Mouse (Mus musculus): ENCODE measurements around the gene Tmem198. TPM values are rescaled to one million over a fixed set of nuclear protein-coding genes. Genes with fewer than 3 reads are reported as not detected.

The Tmem198 gene
- polyA plus RNA-seq, 1 experiment = 8.9 TPM

DNA sequence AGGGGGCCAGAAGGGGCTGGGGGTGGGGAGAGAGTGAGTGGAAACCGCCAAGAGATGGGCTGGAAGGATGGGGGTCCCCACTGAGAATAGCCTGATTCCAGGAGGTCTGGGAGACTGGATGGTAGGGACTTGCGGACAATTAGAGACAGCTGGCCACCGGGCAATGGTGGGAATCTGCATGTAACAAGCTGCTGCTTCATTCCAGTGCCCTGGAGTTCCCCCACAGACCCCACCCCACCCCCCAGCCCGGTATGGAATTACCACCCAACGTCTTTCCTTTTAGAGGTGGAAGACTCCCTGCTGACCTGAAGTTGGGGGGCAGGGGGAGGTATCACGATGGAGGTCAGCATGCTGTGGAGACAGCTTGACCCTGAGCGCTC, 31.3 kb upstream of the Tmem198 start:
- TF ChIP-seq CTCF (IDR thresholded peaks at IDR 0.05; ENCODE audit: control insufficient read depth, insufficient read depth, insufficient replicate concordance, low read depth, low read length) (no peak), POLR2A (IDR thresholded peaks at IDR 0.05; ENCODE audit: control insufficient read depth, low read depth, low read length) (no peak)
- H3K27me3 ChIP-seq (ENCODE audit: control insufficient read depth, insufficient read depth, low read length) = 0 out of 2 replicates have a peak, but pooled peaks cover 2% of the 10 kb centered on the region
- H3K36me3 ChIP-seq (ENCODE audit: control insufficient read depth, insufficient read depth, low read length) = no peaks in the 10 kb centered on the region
- no peak overlapping the region for H3K27ac ChIP-seq (ENCODE audit: control insufficient read depth, insufficient read depth, low read depth, low read length)
- peaks cover 17% of the 10 kb centered on the region for H3K4me1 ChIP-seq (ENCODE audit: control insufficient read depth, insufficient read depth, low read length)
- no peak overlapping the region for H3K4me3 ChIP-seq (ENCODE audit: control insufficient read depth, low read depth, low read length)

DNA sequence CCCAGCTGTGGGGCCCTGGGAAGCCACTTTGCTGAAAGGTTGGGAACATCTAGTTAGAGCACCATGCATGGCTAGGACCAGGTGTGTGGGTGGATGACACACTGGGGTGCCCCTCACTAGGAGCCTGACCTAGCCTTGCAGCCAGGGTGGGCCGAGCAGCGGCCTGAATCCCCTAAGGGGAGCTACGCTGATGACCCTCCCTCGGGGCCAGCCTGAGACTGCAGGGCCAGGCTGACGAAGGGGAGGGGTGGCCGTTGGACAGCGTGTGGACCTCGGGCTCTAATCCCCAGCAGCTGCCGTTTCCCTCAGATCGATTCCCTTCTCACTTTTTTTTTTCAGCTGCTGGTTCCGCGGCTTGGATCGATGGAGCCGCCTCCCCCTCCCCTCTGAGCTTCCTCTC, 30.4 kb upstream of the Tmem198 start:
- no peaks in the 10 kb centered on the region for H3K36me3 ChIP-seq (ENCODE audit: control insufficient read depth, insufficient read depth, low read length)
- 0 out of 2 replicates have a peak, but pooled peaks cover 2% of the 10 kb centered on the region for H3K27me3 ChIP-seq (ENCODE audit: control insufficient read depth, insufficient read depth, low read length)
- no peak overlapping the region for H3K27ac ChIP-seq (ENCODE audit: control insufficient read depth, insufficient read depth, low read depth, low read length)
- peaks cover 17% of the 10 kb centered on the region for H3K4me1 ChIP-seq (ENCODE audit: control insufficient read depth, insufficient read depth, low read length)
- H3K4me3 ChIP-seq (ENCODE audit: control insufficient read depth, low read depth, low read length) = no peak overlapping the region
- TF ChIP-seq POLR2A (IDR thresholded peaks at IDR 0.05; ENCODE audit: control insufficient read depth, low read depth, low read length) = no peak
- TF ChIP-seq CTCF (IDR thresholded peaks at IDR 0.05; ENCODE audit: control insufficient read depth, insufficient read depth, insufficient replicate concordance, low read depth, low read length) = no peak

DNA sequence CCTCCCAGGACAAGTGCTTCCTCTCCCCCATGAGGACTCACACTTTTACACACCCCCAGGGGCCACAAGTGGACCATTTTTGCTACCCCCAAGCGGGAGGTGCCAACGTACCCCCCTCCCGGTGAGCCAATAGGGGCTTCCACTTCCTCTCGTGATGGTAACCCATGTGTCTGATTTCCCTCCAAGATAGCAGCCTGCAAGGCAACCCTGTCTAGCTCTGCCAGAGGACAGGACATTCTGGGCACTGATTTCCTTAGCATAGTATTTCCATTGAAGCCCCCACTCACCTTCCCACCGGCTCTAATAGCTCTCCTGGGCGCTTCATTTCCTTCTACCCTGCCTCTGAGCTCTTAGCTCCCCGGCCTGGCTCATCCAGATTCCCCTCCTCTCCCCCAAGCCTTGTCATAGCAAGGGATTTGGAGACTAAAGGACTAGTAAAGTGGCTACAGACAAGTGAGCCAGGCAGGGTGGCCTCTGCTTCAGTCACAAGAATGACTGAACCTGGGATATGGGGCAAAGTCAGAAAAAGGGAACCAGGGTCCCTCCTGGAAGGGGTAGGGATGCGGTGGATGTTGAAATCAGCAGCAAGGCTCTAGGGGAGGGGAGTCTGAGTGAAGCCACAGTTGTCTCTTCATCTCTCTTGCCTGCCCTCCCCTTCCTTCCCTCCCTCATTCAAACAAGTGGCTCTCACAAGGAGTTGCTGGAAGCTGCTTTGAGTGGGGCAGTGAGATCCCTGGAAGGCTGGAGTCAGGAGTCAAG, 29.8 kb upstream of the Tmem198 start:
- no peaks in the 10 kb centered on the region for H3K36me3 ChIP-seq (ENCODE audit: control insufficient read depth, insufficient read depth, low read length)
- H3K4me3 ChIP-seq (ENCODE audit: control insufficient read depth, low read depth, low read length) = no peak overlapping the region
- peaks cover 17% of the 10 kb centered on the region for H3K4me1 ChIP-seq (ENCODE audit: control insufficient read depth, insufficient read depth, low read length)
- TF ChIP-seq CTCF (IDR thresholded peaks at IDR 0.05; ENCODE audit: control insufficient read depth, insufficient read depth, insufficient replicate concordance, low read depth, low read length) (no peak), POLR2A (IDR thresholded peaks at IDR 0.05; ENCODE audit: control insufficient read depth, low read depth, low read length) (no peak)
- H3K27me3 ChIP-seq (ENCODE audit: control insufficient read depth, insufficient read depth, low read length) = 0 out of 2 replicates have a peak, but pooled peaks cover 2% of the 10 kb centered on the region
- no peak overlapping the region for H3K27ac ChIP-seq (ENCODE audit: control insufficient read depth, insufficient read depth, low read depth, low read length)

DNA sequence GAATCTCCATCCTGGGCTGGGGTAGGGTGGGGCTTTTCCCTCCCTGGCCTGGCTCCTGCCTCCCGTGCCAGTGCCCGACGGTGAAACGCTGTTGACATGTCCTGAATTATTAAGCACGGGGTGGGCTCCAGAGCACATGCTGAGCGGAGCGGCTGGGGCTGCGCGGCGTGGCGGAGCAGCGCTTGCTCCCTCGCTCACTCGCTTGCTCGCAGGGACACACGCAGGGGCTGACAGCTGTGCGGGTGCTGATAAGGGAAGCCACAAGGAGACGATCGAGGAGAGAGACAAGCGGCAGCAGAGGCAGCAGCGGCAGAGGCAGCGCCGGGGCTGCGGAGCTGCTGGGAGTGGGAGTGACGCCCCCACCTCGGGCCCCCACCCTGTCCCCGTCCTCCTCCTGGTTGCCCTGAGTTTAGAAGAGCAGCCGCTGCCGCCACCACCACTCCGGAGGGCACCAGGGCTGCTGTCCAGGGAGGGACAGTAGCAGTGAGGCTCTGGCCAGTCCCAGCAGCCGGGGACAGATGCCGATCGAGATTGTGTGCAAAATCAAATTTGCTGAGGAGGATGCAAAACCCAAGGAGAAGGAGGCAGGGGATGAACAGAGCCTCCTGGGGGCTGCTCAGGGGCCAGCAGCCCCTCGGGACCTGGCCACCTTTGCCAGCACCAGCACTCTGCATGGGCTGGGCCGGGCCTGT, 28.9 kb upstream of the Tmem198 start, which contains the start of gene Asic4:
Asic4 (plus strand) TSS at position 123 of the 692 bp plus-strand sequence.
- no peak within 1 kb of the TSS for H3K27ac ChIP-seq (ENCODE audit: control insufficient read depth, insufficient read depth, low read depth, low read length)
- H3K4me1 ChIP-seq (ENCODE audit: control insufficient read depth, insufficient read depth, low read length) = peaks cover 14% of the 10 kb centered on the region
- no peak within 1 kb of the TSS for H3K4me3 ChIP-seq (ENCODE audit: control insufficient read depth, low read depth, low read length)
- 0 out of 2 replicates have a peak, but pooled peaks cover 2% of the 10 kb centered on the region for H3K27me3 ChIP-seq (ENCODE audit: control insufficient read depth, insufficient read depth, low read length)
- no peaks in the 10 kb centered on the region for H3K36me3 ChIP-seq (ENCODE audit: control insufficient read depth, insufficient read depth, low read length)
- TF ChIP-seq CTCF (IDR thresholded peaks at IDR 0.05; ENCODE audit: control insufficient read depth, insufficient read depth, insufficient replicate concordance, low read depth, low read length) = no peak
- no peak for TF ChIP-seq POLR2A (IDR thresholded peaks at IDR 0.05; ENCODE audit: control insufficient read depth, low read depth, low read length)

DNA sequence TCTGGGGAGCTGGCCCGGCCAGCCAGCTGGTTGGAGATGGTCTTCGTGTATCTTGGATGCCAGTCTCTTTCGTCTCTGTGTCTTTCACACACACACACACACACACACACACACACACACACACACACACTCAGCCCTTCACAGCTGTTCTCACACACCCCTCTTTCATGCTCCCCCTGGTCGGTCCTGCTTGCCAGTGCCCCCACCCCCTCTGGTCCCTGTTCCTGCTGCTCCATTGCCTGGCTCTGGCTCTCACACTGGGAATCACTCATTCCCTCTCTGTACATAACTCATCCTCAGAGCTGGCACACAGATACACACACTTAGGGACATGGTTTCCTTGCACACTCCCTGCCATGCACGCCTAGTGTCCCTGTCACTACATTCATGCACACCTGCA, 27.4 kb upstream of the Tmem198 start:
- Histone ChIP-seq H3K4me3 (ENCODE audit: control insufficient read depth, low read depth, low read length) (no peak overlapping the region), H3K27me3 (ENCODE audit: control insufficient read depth, insufficient read depth, low read length) (0 out of 2 replicates have a peak, but pooled peaks cover 2% of the 10 kb centered on the region), H3K36me3 (ENCODE audit: control insufficient read depth, insufficient read depth, low read length) (no peaks in the 10 kb centered on the region), H3K27ac (ENCODE audit: control insufficient read depth, insufficient read depth, low read depth, low read length) (no peak overlapping the region), H3K4me1 (ENCODE audit: control insufficient read depth, insufficient read depth, low read length) (peaks cover 5% of the 10 kb centered on the region)
- TF ChIP-seq POLR2A (IDR thresholded peaks at IDR 0.05; ENCODE audit: control insufficient read depth, low read depth, low read length) = no peak
- no peak for TF ChIP-seq CTCF (IDR thresholded peaks at IDR 0.05; ENCODE audit: control insufficient read depth, insufficient read depth, insufficient replicate concordance, low read depth, low read length)

DNA sequence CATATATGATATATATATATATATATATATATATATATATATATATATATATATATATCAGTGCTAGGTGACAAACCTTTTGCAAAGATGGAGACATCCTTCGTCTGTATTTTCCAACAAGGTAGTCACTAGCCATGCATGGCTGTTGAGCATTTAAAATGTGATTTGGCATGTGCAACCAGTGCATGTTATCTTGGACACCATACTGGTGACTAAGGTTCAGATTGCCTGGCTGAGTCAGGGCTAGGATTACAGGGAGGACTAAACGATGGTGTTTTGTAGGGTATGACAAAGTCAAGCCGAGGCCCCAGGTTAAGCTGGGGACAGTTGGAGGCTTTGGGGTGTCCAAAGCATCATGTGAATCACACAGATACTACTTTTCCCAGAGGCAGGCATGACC, 23.9 kb upstream of the Tmem198 start:
- H3K27me3 ChIP-seq (ENCODE audit: control insufficient read depth, insufficient read depth, low read length) = no peaks in the 10 kb centered on the region; the same call in 1 of the 2 replicates
- TF ChIP-seq CTCF (IDR thresholded peaks at IDR 0.05; ENCODE audit: control insufficient read depth, insufficient read depth, insufficient replicate concordance, low read depth, low read length) = no peak
- no peak for TF ChIP-seq POLR2A (IDR thresholded peaks at IDR 0.05; ENCODE audit: control insufficient read depth, low read depth, low read length)
- no peak overlapping the region for H3K4me3 ChIP-seq (ENCODE audit: control insufficient read depth, low read depth, low read length)
- H3K27ac ChIP-seq (ENCODE audit: control insufficient read depth, insufficient read depth, low read depth, low read length) = no peak overlapping the region
- no peaks in the 10 kb centered on the region for H3K36me3 ChIP-seq (ENCODE audit: control insufficient read depth, insufficient read depth, low read length)
- H3K4me1 ChIP-seq (ENCODE audit: control insufficient read depth, insufficient read depth, low read length) = peaks cover 12% of the 10 kb centered on the region

DNA sequence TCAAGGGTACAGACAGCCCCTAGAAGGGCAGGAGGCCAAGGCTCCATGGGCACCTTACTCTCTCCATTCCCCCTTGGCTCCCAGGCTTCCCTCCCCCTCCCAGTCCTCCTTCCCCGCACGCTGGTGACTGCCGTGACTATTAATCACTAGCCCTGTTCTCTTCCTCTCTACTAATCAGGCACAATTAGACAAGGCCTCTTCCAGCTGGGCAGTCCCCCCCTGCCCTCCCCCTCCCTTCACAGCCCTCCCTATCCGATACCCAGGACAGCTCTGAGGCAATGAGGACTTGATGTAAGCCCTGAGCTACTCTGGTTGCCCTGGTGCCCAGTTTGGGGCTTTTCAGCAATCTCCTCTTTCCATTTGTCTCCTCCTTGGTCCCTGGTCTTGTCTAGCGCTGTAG, 23.4 kb upstream of the Tmem198 start:
- no peak for TF ChIP-seq POLR2A (IDR thresholded peaks at IDR 0.05; ENCODE audit: control insufficient read depth, low read depth, low read length)
- TF ChIP-seq CTCF (IDR thresholded peaks at IDR 0.05; ENCODE audit: control insufficient read depth, insufficient read depth, insufficient replicate concordance, low read depth, low read length) = no peak
- H3K4me3 ChIP-seq (ENCODE audit: control insufficient read depth, low read depth, low read length) = no peak overlapping the region
- peaks cover 10% of the 10 kb centered on the region for H3K4me1 ChIP-seq (ENCODE audit: control insufficient read depth, insufficient read depth, low read length)
- no peaks in the 10 kb centered on the region for H3K36me3 ChIP-seq (ENCODE audit: control insufficient read depth, insufficient read depth, low read length)
- no peak overlapping the region for H3K27ac ChIP-seq (ENCODE audit: control insufficient read depth, insufficient read depth, low read depth, low read length)
- H3K27me3 ChIP-seq (ENCODE audit: control insufficient read depth, insufficient read depth, low read length) = no peaks in the 10 kb centered on the region; the same call in 1 of the 2 replicates
